Mouse (Mus musculus) cortical plate, adult 2 months (tissue): Measurements from ENCODE around the gene Csrp1.

Source experiments
- CTCF ChIP-seq: fragments of 200-500 bp; IDR thresholded peaks from 2 replicates; pipeline ENCODE4 v1.5.1; 2011; ENCODE audit warnings: mild to moderate bottlenecking, control low read depth, low read length; ENCODE audit not compliant: insufficient read depth; ENCODE audit errors: extremely low read depth
- POLR2A ChIP-seq: fragments of 200-500 bp; IDR thresholded peaks from 2 replicates; pipeline ENCODE4 v1.6.1; 2011; ENCODE audit warnings: mild to moderate bottlenecking, low read length, control low read depth; ENCODE audit not compliant: insufficient read depth; ENCODE audit errors: extremely low read depth

- TF ChIP-seq POLR2A (no peak), CTCF (peak; percentile 99)
Observed at GRCm38 (mm10) chr1:135670397-135671130, 49.3 kb upstream of the Csrp1 start.
